In the genomic region with DNA sequence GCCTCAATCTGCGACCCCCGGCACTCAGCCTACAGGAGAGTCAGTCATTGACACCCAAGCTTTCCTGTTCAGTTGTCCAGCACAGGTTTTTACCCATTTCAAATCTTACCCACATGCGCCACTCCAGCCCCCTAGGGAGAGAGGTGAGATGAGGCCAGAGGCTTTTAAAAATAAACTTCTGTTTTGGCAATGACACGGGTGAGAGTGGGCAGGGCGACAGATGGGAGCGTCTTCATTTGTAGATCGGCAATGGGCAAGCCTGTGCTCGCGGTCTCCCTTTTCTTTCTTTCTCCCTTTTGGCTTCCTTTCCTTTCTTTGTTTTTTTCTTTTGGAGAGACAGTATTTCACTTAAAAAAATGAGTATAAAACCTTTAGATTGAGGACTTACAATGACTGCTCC, we compare ENCODE assay signal across 28 mouse cellular contexts. TPM values are rescaled to one million over a fixed set of nuclear protein-coding genes. Genes with fewer than 3 reads are reported as not detected.
DNase-seq lines count a peak whose midpoint lies in the region; ATAC-seq lines count a peak whose summit lies in the region.
"Had no signal": no experiment of that assay in that cellular context is flagged by ENCODE, and none has a peak within 500 bp of the region (broad histone marks: within the 10 kb centered on the region; RNA-seq: fewer than 3 reads in every experiment).

No protein-coding gene starts in this region.

- H3K9me3 ChIP-seq in midbrain, embryonic 11.5 days (ENCODE audit: control insufficient read depth, low read length): no peaks in the 10 kb centered on the region
- no peaks in the 10 kb centered on the region for H3K9me3 ChIP-seq in midbrain, embryonic 14.5 days (ENCODE audit: control insufficient read depth, low read length)
- H3K9me3 ChIP-seq: embryonic facial prominence, embryonic 10.5 days; forebrain, embryonic 12.5 days; forebrain, embryonic 15.5 days; hindbrain, embryonic 12.5 days; hindbrain, embryonic 15.5 days had no signal

- no peak overlapping the region for H3K4me3 ChIP-seq in midbrain, embryonic 11.5 days (ENCODE audit: low read depth, low read length)
- no peak overlapping the region for H3K4me3 ChIP-seq in midbrain, embryonic 14.5 days (replicated peaks; ENCODE audit: low read depth, low read length)
- H3K4me3 ChIP-seq: embryonic facial prominence, embryonic 10.5 days; embryonic facial prominence, embryonic 13.5 days; erythroblast, embryonic 14.5 days; forebrain, embryonic 12.5 days; forebrain, embryonic 15.5 days; hindbrain, embryonic 12.5 days; hindbrain, embryonic 15.5 days had no signal

- no peak overlapping the region for H3K9ac ChIP-seq in midbrain, embryonic 11.5 days (ENCODE audit: low read length)
- H3K9ac ChIP-seq in midbrain, embryonic 14.5 days (replicated peaks; ENCODE audit: low read length): no peak overlapping the region
- H3K9ac ChIP-seq: embryonic facial prominence, embryonic 13.5 days; forebrain, embryonic 12.5 days; forebrain, embryonic 15.5 days; hindbrain, embryonic 12.5 days; hindbrain, embryonic 15.5 days had no signal

- H3K4me2 ChIP-seq in midbrain, embryonic 11.5 days: no peak overlapping the region
- H3K4me2 ChIP-seq in midbrain, embryonic 14.5 days (ENCODE audit: low read length): no peak overlapping the region
- H3K4me2 ChIP-seq: embryonic facial prominence, embryonic 13.5 days; forebrain, embryonic 12.5 days; forebrain, embryonic 15.5 days; heart, embryonic 11.5 days; hindbrain, embryonic 12.5 days; hindbrain, embryonic 15.5 days had no signal

- peaks cover 6% of the 10 kb centered on the region; the same call in 1 of the 2 replicates for H3K4me1 ChIP-seq in midbrain, embryonic 11.5 days (ENCODE audit: control insufficient read depth, insufficient read depth, low read length)
- peaks cover 4% of the 10 kb centered on the region for H3K4me1 ChIP-seq in midbrain, embryonic 14.5 days (ENCODE audit: control insufficient read depth, insufficient read depth, low read length)
- H3K4me1 ChIP-seq: forebrain, embryonic 15.5 days had no signal

- H3K27ac ChIP-seq in midbrain, embryonic 11.5 days (ENCODE audit: low read depth, low read length): no peak overlapping the region
- H3K27ac ChIP-seq in midbrain, embryonic 14.5 days (replicated peaks; ENCODE audit: low read depth, low read length): no peak overlapping the region
- H3K27ac ChIP-seq: embryonic facial prominence, embryonic 10.5 days; embryonic facial prominence, embryonic 13.5 days; forebrain, embryonic 12.5 days; forebrain, embryonic 15.5 days; hindbrain, embryonic 12.5 days; hindbrain, embryonic 15.5 days had no signal

- no peak for ATAC-seq in midbrain, embryonic 11.5 days (ENCODE audit: low FRiP score)
- ATAC-seq in midbrain, embryonic 14.5 days (ENCODE audit: low FRiP score, low TSS enrichment): no peak
- ATAC-seq: CD4-positive, CD25-positive, alpha-beta regulatory T cell, adult 4 months; forebrain, embryonic 15.5 days had no signal

- no peaks in the 10 kb centered on the region for H3K27me3 ChIP-seq in midbrain, embryonic 11.5 days (ENCODE audit: control insufficient read depth, insufficient read depth, low read length)
- no peaks in the 10 kb centered on the region for H3K27me3 ChIP-seq in midbrain, embryonic 14.5 days (ENCODE audit: control insufficient read depth, insufficient read depth, low read length)
- H3K27me3 ChIP-seq: forebrain, embryonic 12.5 days; forebrain, embryonic 15.5 days; hindbrain, embryonic 15.5 days had no signal

- WGBS in midbrain, embryonic 11.5 days: 94% methylated on average over 9 of the region's 9 CpGs
- WGBS in midbrain, embryonic 14.5 days: 92% methylated on average over 9 of the region's 9 CpGs

- no peaks in the 10 kb centered on the region for H3K36me3 ChIP-seq in midbrain, embryonic 11.5 days (ENCODE audit: control insufficient read depth, insufficient read depth, low read length)
- H3K36me3 ChIP-seq in midbrain, embryonic 14.5 days (ENCODE audit: control insufficient read depth, insufficient read depth, low read length): no peaks in the 10 kb centered on the region
- H3K36me3 ChIP-seq: embryonic facial prominence, embryonic 10.5 days; embryonic facial prominence, embryonic 13.5 days; forebrain, embryonic 12.5 days; forebrain, embryonic 15.5 days; hindbrain, embryonic 12.5 days; hindbrain, embryonic 15.5 days had no signal

- peak; percentile 46 to 63 for DNase-seq in frontal cortex, postnatal 36 days (ENCODE audit: low spot score in 2 of 2)
- DNase-seq in frontal cortex, postnatal 10 days (ENCODE audit: low spot score in 2 of 2): no peak
- peak; percentile 28 for DNase-seq in midbrain, embryonic 11.5 days (ENCODE audit: low spot score, missing footprints)
- DNase-seq in midbrain, embryonic 14.5 days: no peak
- peak; percentile 52 for DNase-seq in brain, adult 2 months (ENCODE audit: low read depth, low spot score)
- DNase-seq in natural killer cell, adult 2 months (ENCODE audit: low spot score in 2 of 2): no peak
- DNase-seq: adrenal gland, adult 2 months; adrenal gland, postnatal 14 days; cerebellum, adult 11-12 months; cerebellum, adult 8-10 months; cerebellum, postnatal 10 days; cerebellum, postnatal 36 days; embryo, embryonic 11 days; gastrocnemius, postnatal 25 days had no signal

RNA-seq across cellular contexts. Expression of gene Gprc5d, which starts 15.4 kb away (rescaled TPM):
- not detected in 2 replicates for polyA plus RNA-seq in midbrain, embryonic 11.5 days (2014; fragmentation: Nextera tagmentation; extraction: Ambion mirVana)
- not detected in 2 replicates for polyA plus RNA-seq in midbrain, embryonic 14.5 days (2014; fragmentation: Nextera tagmentation; extraction: Ambion mirVana)
- polyA plus RNA-seq: adrenal gland, adult 2 months; brain, embryonic 14.5 days; C2C12; CD4-positive, CD25-positive, alpha-beta regulatory T cell, adult 4 months; embryonic facial prominence, embryonic 10.5 days; embryonic facial prominence, embryonic 13.5 days; forebrain, embryonic 12.5 days; forebrain, embryonic 15.5 days; heart, embryonic 11.5 days; heart, embryonic 14.5 days; heart, postnatal 0 days; hindbrain, embryonic 12.5 days; hindbrain, embryonic 15.5 days; intestine, embryonic 14.5 days had no signal

Comparison
In these comparisons a context has a peak if more than half of its experiments do, and no peak if none do; other contexts are left out.
1. DNase-seq: peak in frontal cortex, postnatal 36 days (2 of 2), midbrain, embryonic 11.5 days (single experiment) and brain, adult 2 months (single experiment); none in frontal cortex, postnatal 10 days (0 of 2), midbrain, embryonic 14.5 days (single experiment) and natural killer cell, adult 2 months (0 of 2).